Mouse (Mus musculus) cerebellum, adult 2 months (tissue): ENCODE data around the gene Ctnnbl1. TPM values are rescaled to one million over a fixed set of nuclear protein-coding genes. Genes with fewer than 3 reads are reported as not detected.

ENCODE experiments used
- DNase-seq, 2 experiments: peaks; one replicate each; pipeline ENCODE4 v3.0.0; 2021
- H3K27ac ChIP-seq: fragments of 200-500 bp; 2 replicates; pipeline ENCODE4 v1.5.1; 2012; ENCODE audit warnings: low read length, control low read depth, inconsistent platforms; ENCODE audit not compliant: insufficient read depth
- H3K27me3 ChIP-seq: fragments of 200-500 bp; 2 replicates; pipeline ENCODE4 v1.6.1; 2012; ENCODE audit warnings: inconsistent platforms, mild to moderate bottlenecking, low read length, moderate library complexity; ENCODE audit not compliant: control insufficient read depth, insufficient read depth
- H3K4me1 ChIP-seq: fragments of 200-500 bp; 2 replicates; pipeline ENCODE4 v1.6.1; 2011; ENCODE audit warnings: low read length; ENCODE audit not compliant: control insufficient read depth, insufficient read depth
- H3K4me3 ChIP-seq: fragments of 200-500 bp; replicated peaks from 2 replicates; pipeline ENCODE3; 2011; ENCODE audit warnings: mild to moderate bottlenecking, low read depth, low read length, control low read depth; ENCODE audit not compliant: insufficient read depth
- CTCF ChIP-seq: fragments of 200-500 bp; IDR thresholded peaks from 2 replicates; pipeline ENCODE4 v1.5.1; 2011; ENCODE audit warnings: low read depth, mild to moderate bottlenecking, control low read depth, low read length, moderate library complexity, borderline replicate concordance; ENCODE audit not compliant: insufficient read depth
- POLR2A ChIP-seq: fragments of 200-500 bp; IDR thresholded peaks from 2 replicates; pipeline ENCODE4 v1.6.1; 2011; ENCODE audit warnings: low read length, control low read depth, borderline replicate concordance; ENCODE audit not compliant: insufficient read depth
- WGBS: fragments of 180-500 bp; shearing (Covaris S2); methylation state at CpG from one replicate; pipeline ENCODE4 v1.1.7; 2018; 5-methylcytosine and 5-hydroxymethylcytosine counted together
- polyA plus RNA-seq: library from polyadenylated mRNA; depleted of rRNA; stranded (reverse); fragments of >200 nt; gene quantifications from 2 replicates; pipeline ENCODE4 v1.2.3, GENCODE M21; 2012

Ctnnbl1 gene
- polyA plus RNA-seq, 1 experiment: 30.0 TPM

DNA sequence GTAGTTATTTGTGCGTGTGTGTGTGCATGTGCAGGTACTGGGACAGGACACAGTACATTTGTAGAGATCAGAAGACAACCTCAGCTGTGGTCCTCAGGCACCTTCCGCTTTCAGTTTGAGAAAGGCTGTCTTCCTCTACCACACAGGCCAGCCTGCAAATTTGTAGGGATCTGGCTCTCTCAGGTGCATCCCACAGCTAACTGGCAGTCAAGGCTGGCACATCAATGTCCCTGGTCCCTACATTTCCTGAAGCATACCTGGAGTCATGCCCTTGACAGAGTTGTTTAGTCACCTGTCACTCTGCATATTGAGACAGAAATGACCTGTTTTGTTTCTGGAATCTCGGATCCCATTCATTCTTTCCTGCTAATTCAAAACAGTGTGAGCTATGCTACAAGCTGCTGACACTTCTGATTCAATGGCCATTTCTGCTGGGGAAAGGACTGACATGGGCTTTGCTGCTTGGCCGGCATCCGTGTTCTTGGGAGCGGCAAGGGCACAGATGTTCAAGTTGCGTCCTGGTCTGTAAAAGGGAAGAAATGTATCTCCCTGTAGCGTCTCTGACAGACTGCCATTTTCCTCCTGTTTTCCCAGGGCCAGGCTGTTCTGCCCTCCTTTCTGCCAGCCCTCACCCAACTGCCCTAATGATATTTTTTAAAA lies 53.8 kb downstream of the Ctnnbl1 start:
- Histone ChIP-seq H3K4me3 (no peak overlapping the region), H3K27ac (no peak overlapping the region), H3K27me3 (no peaks in the 10 kb centered on the region), H3K4me1 (peaks cover 21% of the 10 kb centered on the region)
- TF ChIP-seq CTCF: no peak
- no peak for TF ChIP-seq POLR2A
- WGBS: 50% methylated on average over 8 of the region's 8 CpGs
- DNase-seq: peak in 1 of 2 experiments; percentile 38

DNA sequence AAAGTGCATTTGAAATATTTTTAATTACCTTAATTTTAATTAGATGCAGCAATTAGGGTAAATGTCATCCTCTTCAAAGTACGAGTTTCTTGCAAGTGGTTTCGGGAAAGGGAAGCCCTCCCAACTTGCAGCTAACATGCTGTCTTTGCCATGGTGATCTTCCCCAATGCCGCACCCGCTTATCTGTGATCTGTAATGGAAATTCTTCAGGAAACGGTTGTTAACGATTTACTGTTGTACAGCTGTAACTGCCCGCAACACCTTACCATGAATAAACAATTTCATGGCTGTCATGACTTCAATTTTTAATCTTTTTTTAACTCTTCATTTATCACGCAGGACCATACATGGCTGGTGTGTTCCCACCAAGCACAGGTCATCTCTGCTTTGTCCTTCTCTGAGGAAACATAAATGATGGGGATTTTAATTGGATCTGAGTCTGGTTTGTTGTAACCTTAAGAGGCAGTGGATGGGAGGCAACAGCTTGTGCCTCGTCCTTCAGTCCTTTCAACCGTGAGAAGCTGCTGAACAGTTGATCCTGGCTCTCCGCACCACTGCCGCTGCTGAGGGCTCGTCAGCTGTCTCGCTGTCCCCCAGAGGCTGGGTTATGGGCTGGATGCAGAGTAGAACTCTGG lies 54.4 kb downstream of the Ctnnbl1 start:
- Histone ChIP-seq H3K27ac (no peak overlapping the region), H3K4me3 (no peak overlapping the region), H3K4me1 (peaks cover 22% of the 10 kb centered on the region), H3K27me3 (no peaks in the 10 kb centered on the region)
- 86% methylated on average over 14 of the region's 14 CpGs for WGBS
- DNase-seq: no peak
- no peak for TF ChIP-seq POLR2A
- no peak for TF ChIP-seq CTCF

DNA sequence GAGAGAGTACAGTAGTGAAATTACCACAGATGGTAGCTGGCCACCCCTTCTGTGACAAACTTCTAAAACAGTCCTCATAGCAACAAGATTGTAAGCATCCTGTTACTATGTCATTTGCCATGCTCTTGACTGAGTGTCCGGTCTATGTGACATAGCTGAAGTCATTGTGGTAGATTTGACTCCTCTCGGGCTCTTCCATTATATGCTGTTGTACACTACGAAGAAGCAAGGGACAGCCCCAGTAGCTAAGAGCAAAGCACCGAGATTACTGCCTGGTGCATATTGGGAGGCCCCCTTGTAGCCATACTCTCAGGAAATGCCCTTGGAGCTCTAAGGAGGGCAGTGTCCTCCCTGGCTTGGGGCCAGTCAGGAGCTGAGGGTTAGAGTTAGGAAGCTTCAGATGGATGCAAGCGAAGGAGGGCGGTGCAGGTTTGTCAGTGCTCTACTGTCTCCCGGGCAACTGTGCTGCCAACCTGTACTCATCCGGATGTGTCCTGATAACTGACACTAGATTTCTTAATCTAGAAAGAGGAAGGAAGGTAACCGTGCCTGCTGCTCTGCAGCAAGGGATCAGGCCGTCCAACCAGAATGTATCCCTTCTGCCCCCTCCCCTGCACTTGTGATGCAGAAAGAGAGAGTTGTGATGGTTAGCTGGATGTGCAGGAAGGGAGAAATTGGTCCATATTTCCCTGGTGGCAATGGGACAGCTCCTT lies 55.8 kb downstream of the Ctnnbl1 start:
- WGBS: 95% methylated on average over 10 of the region's 10 CpGs
- no peak overlapping the region for H3K4me3 ChIP-seq
- H3K4me1 ChIP-seq: peaks cover 22% of the 10 kb centered on the region
- no peak for DNase-seq
- no peak overlapping the region for H3K27ac ChIP-seq
- no peaks in the 10 kb centered on the region for H3K27me3 ChIP-seq
- TF ChIP-seq POLR2A (no peak), CTCF (no peak)

DNA sequence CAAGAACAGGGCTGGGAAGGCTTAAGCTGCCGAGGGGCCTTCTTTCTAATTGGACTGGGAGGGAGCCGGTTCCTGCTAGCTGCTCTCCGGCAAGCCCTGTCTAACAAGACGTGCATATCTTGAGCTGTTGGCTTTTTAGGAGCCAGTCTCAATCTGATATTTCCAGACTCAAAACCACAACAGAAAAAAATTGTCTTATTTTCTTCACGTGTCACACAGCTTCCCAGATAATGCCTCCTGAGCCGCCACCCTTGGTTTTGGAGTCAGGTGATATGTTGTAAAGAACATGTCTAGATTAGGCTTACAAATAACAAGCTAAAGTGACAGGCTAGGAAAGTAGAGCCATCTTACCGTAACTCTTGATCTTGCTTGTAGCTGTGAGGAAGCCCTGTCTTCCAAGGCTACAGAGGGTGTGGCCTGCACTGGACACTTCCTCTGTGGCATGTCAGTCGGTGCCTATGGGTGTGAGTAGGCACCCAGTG lies 56.7 kb downstream of the Ctnnbl1 start:
- Histone ChIP-seq H3K4me3 (no peak overlapping the region), H3K27ac (no peak overlapping the region), H3K4me1 (peaks cover 20% of the 10 kb centered on the region), H3K27me3 (no peaks in the 10 kb centered on the region)
- 97% methylated on average over 8 of the region's 8 CpGs for WGBS
- DNase-seq: no peak
- no peak for TF ChIP-seq POLR2A
- TF ChIP-seq CTCF: no peak

DNA sequence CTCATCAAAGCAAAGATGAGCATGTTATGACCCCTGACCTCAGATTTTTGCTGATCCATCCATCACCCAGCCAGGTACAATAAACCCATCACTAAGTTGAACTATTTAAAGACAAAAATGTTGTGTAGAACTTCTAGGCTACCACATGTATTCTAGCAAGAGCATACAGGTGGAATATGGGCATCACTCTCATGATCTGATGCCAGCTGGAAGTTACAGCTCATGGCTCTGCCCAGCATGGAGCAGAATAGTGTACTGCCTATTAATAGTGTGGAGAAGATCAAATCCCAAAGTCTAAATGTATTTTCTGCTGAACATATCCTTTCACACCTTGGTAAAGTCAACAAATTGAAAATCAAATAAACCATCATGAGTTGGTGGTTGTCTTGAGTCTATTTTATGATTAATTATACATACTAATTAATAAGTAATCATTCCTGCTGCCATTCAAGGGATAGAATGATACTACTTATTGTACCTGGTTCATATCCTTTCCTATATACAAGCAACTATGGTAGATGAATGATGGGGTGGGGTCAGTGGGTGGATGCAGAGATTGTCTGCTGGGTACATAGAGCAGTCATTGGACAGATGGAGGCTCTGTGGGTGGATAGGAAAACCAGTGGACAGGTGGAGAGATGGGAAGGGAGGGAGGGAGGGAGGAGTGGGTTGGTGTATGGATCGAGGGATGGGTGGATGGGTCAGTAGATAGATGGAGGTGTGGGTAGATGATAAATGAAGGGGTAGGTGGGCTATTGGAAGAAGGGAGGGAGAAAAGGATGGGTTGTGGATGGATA lies 58.6 kb downstream of the Ctnnbl1 start:
- TF ChIP-seq CTCF (no peak), POLR2A (no peak)
- H3K4me1 ChIP-seq: peaks cover 3% of the 10 kb centered on the region
- 27% methylated on average over 1 of the region's 1 CpGs for WGBS
- no peaks in the 10 kb centered on the region for H3K27me3 ChIP-seq
- DNase-seq: peak in 1 of 2 experiments; percentile 17
- H3K4me3 ChIP-seq: no peak overlapping the region
- H3K27ac ChIP-seq: no peak overlapping the region

DNA sequence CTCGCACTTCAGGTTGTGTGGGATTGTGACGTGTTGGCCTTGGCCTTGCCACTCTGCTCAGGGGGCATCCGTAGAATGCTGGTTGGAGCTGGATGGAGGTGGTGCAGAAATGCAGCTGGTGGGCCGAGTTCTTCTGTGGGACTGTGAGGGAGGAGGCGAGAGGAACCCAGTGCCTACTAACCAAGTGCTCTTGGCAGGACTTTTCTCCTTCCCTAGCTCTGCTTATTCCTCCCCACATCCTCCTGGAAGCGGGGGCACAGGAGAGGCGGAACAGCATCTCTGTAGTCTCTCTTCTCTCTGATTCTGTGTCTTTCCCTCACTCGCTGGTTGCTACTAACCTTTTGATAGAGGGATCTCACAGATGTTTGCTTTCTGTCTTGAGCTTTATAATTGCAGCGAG lies 62.3 kb downstream of the Ctnnbl1 start:
- Histone ChIP-seq H3K27me3 (no peaks in the 10 kb centered on the region), H3K27ac (no peak overlapping the region), H3K4me3 (no peak overlapping the region), H3K4me1 (peaks cover 13% of the 10 kb centered on the region)
- no peak for DNase-seq
- TF ChIP-seq CTCF (no peak), POLR2A (no peak)
- 97% methylated on average over 9 of the region's 9 CpGs for WGBS

DNA sequence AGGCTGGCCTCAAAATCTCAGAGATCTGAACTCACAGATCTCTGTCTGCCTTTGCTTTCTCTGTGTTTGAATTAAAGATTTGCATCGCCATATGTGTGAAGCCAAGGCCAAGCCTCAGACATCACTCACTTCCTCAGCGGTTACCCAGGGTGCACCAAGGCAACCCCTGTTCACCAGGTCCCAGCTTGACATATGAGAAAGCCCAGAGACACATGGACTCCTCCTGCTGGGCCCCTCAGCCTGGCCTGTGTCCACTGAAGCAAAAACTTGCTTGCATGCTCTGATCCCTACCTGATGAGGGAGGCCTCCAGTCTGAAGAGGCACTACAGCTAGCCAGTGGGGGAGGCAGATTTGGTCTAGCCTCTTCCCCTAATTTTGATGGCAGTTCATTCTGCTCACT lies 63.1 kb downstream of the Ctnnbl1 start:
- DNase-seq: no peak
- 92% methylated on average over 2 of the region's 2 CpGs for WGBS
- Histone ChIP-seq H3K4me1 (peaks cover 13% of the 10 kb centered on the region), H3K27me3 (no peaks in the 10 kb centered on the region), H3K27ac (no peak overlapping the region), H3K4me3 (no peak overlapping the region)
- TF ChIP-seq POLR2A (no peak), CTCF (no peak)
